Mouse (Mus musculus) liver, embryonic 15.5 days (tissue): ENCODE data around the gene Ccdc162. TPM values are rescaled to one million over a fixed set of nuclear protein-coding genes. Genes with fewer than 3 reads are reported as not detected.

Experiments
- ATAC-seq: fragments of 200-750 bp; cut with Nextera tagmentation; 2 replicates; pipeline ENCODE4 v1.8.0; 2017; ENCODE audit warnings: moderate number of reproducible peaks, mild to moderate bottlenecking, moderate library complexity; ENCODE audit not compliant: insufficient read depth
- H3K27ac ChIP-seq: fragments of 300-500 bp; sonication (generic); replicated peaks from 2 replicates; pipeline ENCODE4 v1.5.1; 2015; ENCODE audit warnings: mild to moderate bottlenecking, inconsistent platforms
- H3K27me3 ChIP-seq: fragments of 300-500 bp; sonication (generic); 2 replicates; pipeline ENCODE4 v1.6.1; 2015; ENCODE audit warnings: mild to moderate bottlenecking, inconsistent platforms
- H3K36me3 ChIP-seq: fragments of 300-500 bp; sonication (generic); replicated peaks from 2 replicates; pipeline ENCODE4 v1.6.1; 2015; ENCODE audit warnings: moderate library complexity, mild to moderate bottlenecking, inconsistent platforms
- H3K4me1 ChIP-seq: fragments of 300-500 bp; sonication (generic); replicated peaks from 2 replicates; pipeline ENCODE4 v1.6.1; 2015; ENCODE audit warnings: inconsistent platforms
- H3K4me2 ChIP-seq: fragments of 300-500 bp; sonication (generic); 2 replicates; pipeline ENCODE4 v1.6.1; 2015; ENCODE audit warnings: moderate library complexity, mild to moderate bottlenecking, inconsistent platforms
- H3K4me3 ChIP-seq: fragments of 300-500 bp; sonication (generic); replicated peaks from 2 replicates; pipeline ENCODE4 v1.5.1; 2015; ENCODE audit warnings: mild to moderate bottlenecking, inconsistent platforms
- H3K9ac ChIP-seq: fragments of 300-500 bp; sonication (generic); 2 replicates; pipeline ENCODE4 v1.6.1; 2015; ENCODE audit warnings: moderate library complexity, mild to moderate bottlenecking, inconsistent platforms
- H3K9me3 ChIP-seq: fragments of 300-500 bp; sonication (generic); replicated peaks from 2 replicates; pipeline ENCODE4 v1.6.1; 2016; ENCODE audit warnings: inconsistent platforms
- WGBS: fragments of 180-500 bp; shearing (Covaris S2); methylation state at CpG from one replicate; pipeline ENCODE4 v1.1.7; 2015; ENCODE audit warnings: mixed read lengths; ENCODE audit not compliant: insufficient replicate concordance; 5-methylcytosine and 5-hydroxymethylcytosine counted together
- polyA plus RNA-seq: library from polyadenylated mRNA; unstranded; fragments of >200 nt; fragmentation: Nextera tagmentation; extraction: Ambion mirVana; gene quantifications from 2 replicates; pipeline ENCODE4 v1.2.1, GENCODE M21; 2015

Gene Ccdc162
- polyA plus RNA-seq, 1 experiment from 2014 or later = not detected

DNA sequence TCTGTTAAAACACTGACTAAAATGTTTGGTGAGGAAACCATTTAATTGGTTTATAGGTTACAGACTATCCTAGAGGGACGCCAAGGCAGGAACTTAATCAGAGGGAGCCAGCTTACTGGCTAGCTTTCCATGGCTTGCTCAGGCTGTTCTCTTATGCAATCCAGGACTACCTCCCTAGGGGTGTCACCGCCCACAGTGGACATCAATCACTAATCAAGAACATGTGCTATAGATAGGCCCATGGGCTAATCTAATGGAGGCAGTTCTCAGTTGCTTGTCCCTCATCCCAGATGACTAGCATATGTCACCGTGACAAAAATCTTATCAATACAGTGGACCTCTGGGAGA is 178.5 kb downstream of the Ccdc162 start:
- WGBS = 54% methylated on average over 3 of the region's 3 CpGs
- ATAC-seq = no peak
- H3K4me3 ChIP-seq = no peak overlapping the region

DNA sequence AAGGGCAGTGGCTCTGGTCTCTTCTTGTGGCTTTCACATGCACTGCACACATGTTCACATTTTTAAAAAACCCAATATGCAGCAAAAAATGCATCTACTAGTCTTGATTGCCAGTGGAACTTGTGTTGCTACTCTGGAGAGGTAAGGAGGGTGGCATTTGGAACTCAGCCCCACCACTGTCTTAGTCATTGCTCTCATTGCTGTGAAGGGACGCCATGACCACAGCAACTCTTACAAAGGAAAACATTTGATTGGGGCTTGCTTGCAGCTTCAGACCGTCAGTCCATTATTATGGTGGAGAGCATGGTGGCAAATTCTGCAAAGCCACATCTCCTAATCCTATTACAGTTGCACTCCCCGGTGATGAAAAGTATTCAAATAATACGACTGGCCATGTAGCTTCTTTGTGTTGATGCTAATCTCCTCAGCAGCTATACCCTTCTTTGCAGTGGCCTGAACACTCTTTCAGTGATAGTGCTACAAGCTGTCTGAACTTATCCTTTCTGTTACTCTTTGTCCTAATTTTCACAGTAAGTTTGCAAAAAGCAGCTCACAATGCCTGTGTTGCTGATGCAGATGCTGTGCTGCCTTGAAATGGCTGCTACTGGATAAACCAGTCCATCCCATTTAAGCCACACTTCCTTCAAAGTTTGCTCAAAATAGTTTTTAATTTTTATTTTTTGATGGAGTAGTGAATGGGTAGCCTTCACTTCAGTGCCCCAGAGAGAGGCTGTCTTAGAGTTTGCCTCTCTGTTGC is 179.0 kb downstream of the Ccdc162 start:
- Histone ChIP-seq H3K4me3 (no peak overlapping the region), H3K4me1 (no peaks in the 10 kb centered on the region), H3K9ac (no peak overlapping the region), H3K4me2 (no peak overlapping the region), H3K27ac (no peak overlapping the region), H3K27me3 (no peaks in the 10 kb centered on the region), H3K9me3 (no peaks in the 10 kb centered on the region), H3K36me3 (peaks cover 19% of the 10 kb centered on the region)
- ATAC-seq = no peak
- WGBS = 73% methylated on average over 4 of the region's 4 CpGs

More for the DNA sequence above, 178.5 kb downstream of the Ccdc162 start:
- Histone ChIP-seq H3K27ac (no peak overlapping the region), H3K36me3 (peaks cover 14% of the 10 kb centered on the region), H3K4me2 (no peak overlapping the region), H3K27me3 (no peaks in the 10 kb centered on the region), H3K9me3 (no peaks in the 10 kb centered on the region), H3K9ac (no peak overlapping the region), H3K4me1 (no peaks in the 10 kb centered on the region)

- H3K9me3 ChIP-seq = no peaks in the 10 kb centered on the region
- H3K27me3 ChIP-seq = no peaks in the 10 kb centered on the region
- peaks cover 20% of the 10 kb centered on the region for H3K36me3 ChIP-seq
- no peak overlapping the region for H3K9ac ChIP-seq
- H3K4me3 ChIP-seq = no peak overlapping the region
- WGBS = 65% methylated on average over 1 of the region's 1 CpGs
- no peak overlapping the region for H3K4me2 ChIP-seq
- no peak overlapping the region for H3K27ac ChIP-seq
- ATAC-seq = no peak
- no peaks in the 10 kb centered on the region for H3K4me1 ChIP-seq
Observed at GRCm38 (mm10) chr10:41536714-41537113, 179.7 kb downstream of the Ccdc162 start.

DNA sequence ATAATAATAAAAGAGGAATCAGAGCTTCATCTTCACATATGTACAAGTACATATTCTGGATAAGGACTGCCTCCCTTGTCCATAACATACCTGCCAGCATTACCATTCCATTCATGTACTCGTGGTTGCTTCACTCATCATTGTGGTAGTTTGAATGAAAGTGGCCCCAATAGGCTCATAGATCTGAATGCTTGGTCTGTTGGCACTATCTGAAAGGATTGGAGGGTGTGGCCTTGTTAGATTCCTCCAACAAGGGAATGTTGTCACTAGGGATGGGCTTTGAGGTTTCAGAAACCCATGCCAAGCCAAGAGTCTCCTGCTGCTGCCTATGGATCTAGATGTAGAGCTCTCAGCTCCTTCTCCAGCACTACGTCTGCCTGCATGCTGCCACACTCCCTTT is 180.4 kb downstream of the Ccdc162 start:
- Histone ChIP-seq H3K9ac (no peak overlapping the region), H3K9me3 (no peaks in the 10 kb centered on the region), H3K36me3 (peaks cover 26% of the 10 kb centered on the region), H3K4me2 (no peak overlapping the region), H3K27ac (no peak overlapping the region), H3K27me3 (no peaks in the 10 kb centered on the region), H3K4me1 (no peaks in the 10 kb centered on the region), H3K4me3 (no peak overlapping the region)
- ATAC-seq = no peak
- WGBS = 72% methylated on average over 2 of the region's 2 CpGs

- ATAC-seq = no peak
Observed at GRCm38 (mm10) chr10:41529972-41530371, 186.5 kb downstream of the Ccdc162 start.

GRCm38 (mm10) chr10:41525696-41526095 is 190.7 kb downstream of the Ccdc162 start:
- Histone ChIP-seq H3K27me3 (no peaks in the 10 kb centered on the region), H3K9ac (no peak overlapping the region), H3K4me2 (no peak overlapping the region), H3K36me3 (peaks cover 48% of the 10 kb centered on the region), H3K4me1 (peaks cover 23% of the 10 kb centered on the region), H3K9me3 (no peaks in the 10 kb centered on the region), H3K4me3 (no peak overlapping the region), H3K27ac (no peak overlapping the region)
- WGBS = 30% methylated on average over 1 of the region's 1 CpGs
- ATAC-seq = no peak

More at GRCm38 (mm10) chr10:41529972-41530371, 186.5 kb downstream of the Ccdc162 start:
- H3K27ac ChIP-seq = no peak overlapping the region
- H3K27me3 ChIP-seq = no peaks in the 10 kb centered on the region
- 0 out of 2 replicates have a peak, but pooled peaks cover 4% of the 10 kb centered on the region for H3K4me1 ChIP-seq
- H3K36me3 ChIP-seq = peaks cover 57% of the 10 kb centered on the region
- H3K9me3 ChIP-seq = no peaks in the 10 kb centered on the region
- no peak overlapping the region for H3K4me2 ChIP-seq
- no peak overlapping the region for H3K4me3 ChIP-seq
- no peak overlapping the region for H3K9ac ChIP-seq
- WGBS = 80% methylated on average over 5 of the region's 5 CpGs

DNA sequence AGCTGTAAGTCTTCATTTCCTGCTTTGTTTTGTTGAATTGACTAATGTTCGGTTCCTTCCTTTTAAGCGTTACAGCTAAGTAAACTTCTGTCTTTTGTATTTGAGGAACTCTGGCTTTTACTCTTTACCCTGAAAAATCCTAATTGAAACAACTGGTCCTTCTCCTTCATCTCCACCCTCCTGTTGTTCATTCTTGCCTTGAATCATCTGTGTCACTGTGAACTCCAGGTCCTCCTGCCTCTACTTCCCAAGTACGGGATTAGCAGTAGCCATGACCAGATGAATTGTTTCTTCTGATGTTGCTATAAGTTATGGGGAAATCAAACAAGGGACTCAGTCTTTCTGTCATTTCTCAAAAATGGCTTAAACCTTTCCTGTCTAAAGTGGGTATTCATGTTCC is 193.0 kb downstream of the Ccdc162 start:
- H3K4me1 ChIP-seq = peaks cover 29% of the 10 kb centered on the region
- no peak overlapping the region for H3K4me3 ChIP-seq
- 0 out of 2 replicates have a peak overlapping the region, but pooled peaks have one; percentile 11 for H3K4me2 ChIP-seq
- WGBS = 65% methylated on average over 3 of the region's 3 CpGs
- peaks cover 32% of the 10 kb centered on the region for H3K36me3 ChIP-seq
- no peak overlapping the region for H3K9ac ChIP-seq
- H3K9me3 ChIP-seq = no peaks in the 10 kb centered on the region
- no peak overlapping the region; the same call in 1 of the 2 replicates for H3K27ac ChIP-seq
- no peak for ATAC-seq
- no peaks in the 10 kb centered on the region for H3K27me3 ChIP-seq

DNA sequence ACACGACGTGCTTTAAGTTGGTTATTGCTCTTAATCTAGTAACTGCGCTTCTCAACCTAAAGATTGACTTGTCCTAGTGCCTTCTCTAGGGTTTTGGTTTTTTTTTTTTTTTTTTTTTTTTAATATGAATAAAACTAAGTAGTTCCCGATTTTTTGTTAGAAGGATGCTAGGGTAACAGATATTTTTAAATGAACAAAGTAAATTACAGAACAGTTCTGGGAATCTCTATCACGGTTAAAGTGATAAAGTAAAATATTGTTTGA is 196.1 kb downstream of the Ccdc162 start:
- whole genome bisulfite sequencing = 3% methylated on average over 5 of the region's 5 CpGs
- Histone ChIP-seq H3K27ac (peak overlapping the region; percentile 93), H3K9me3 (no peaks in the 10 kb centered on the region), H3K9ac (peak overlapping the region; percentile 98), H3K27me3 (no peaks in the 10 kb centered on the region), H3K4me1 (peaks cover 34% of the 10 kb centered on the region), H3K4me3 (peak overlapping the region; percentile 99), H3K4me2 (peak overlapping the region; percentile 83), H3K36me3 (peaks cover 14% of the 10 kb centered on the region)
- no peak for ATAC-seq

DNA sequence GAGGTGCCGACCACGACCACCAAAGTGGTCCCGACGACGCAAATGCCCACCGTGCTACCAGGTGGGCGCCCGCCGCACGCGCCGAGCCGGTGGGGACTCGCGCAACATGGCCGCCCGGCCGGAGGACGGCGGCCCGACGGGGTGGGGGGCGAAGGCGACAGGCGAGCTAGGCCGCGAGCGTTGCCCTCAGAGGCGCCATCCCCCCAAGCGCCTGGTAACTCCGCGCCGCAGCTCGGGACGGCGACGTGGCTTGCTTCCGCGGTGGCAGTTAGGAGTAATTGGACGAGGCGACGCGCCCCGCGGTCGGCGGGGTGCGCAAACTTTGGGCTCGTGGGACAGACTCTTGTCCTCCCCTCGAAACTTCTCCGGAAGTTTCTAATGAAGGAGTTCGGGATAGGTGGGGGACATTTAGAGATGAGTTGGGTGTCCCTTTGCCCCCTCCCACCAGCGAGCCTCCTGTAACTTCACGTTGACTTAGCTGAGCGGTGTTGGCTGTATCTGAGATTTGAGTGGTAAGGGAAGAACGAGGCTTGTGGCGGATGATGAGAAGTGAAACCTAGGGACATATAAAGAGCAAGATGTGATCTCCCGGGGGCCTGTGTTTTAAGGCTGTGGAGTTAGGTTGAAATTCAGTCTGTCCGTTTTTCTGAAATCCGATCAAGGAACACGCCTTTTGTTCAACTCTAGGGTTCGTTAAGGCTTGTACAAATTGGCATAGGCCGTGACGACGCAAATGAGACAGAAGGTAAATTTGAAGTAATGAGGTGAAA is 196.6 kb downstream of the Ccdc162 start:
- Histone ChIP-seq H3K9ac (peak overlapping the region; percentile 98), H3K4me2 (peak overlapping the region; percentile 83), H3K4me1 (peaks cover 32% of the 10 kb centered on the region), H3K9me3 (no peaks in the 10 kb centered on the region), H3K4me3 (peak overlapping the region; percentile 99), H3K36me3 (peaks cover 13% of the 10 kb centered on the region), H3K27ac (peak overlapping the region; percentile 93), H3K27me3 (no peaks in the 10 kb centered on the region)
- peak; percentile 38 for ATAC-seq
- under 1% methylated on average over 65 of the region's 65 CpGs for WGBS

GRCm38 (mm10) chr10:41518981-41519618 is 197.3 kb downstream of the Ccdc162 start, which contains the start of gene Cd164:
TSS of gene Cd164 (plus strand) at chr10:41519414.
- Histone ChIP-seq H3K4me2 (peak within 1 kb of the TSS; percentile 83), H3K9ac (peak within 1 kb of the TSS; percentile 98), H3K9me3 (no peaks in the 10 kb centered on the region), H3K36me3 (peaks cover 9% of the 10 kb centered on the region; the same call in 1 of the 2 replicates), H3K27me3 (no peaks in the 10 kb centered on the region), H3K4me3 (peak within 1 kb of the TSS; percentile 99), H3K27ac (peak within 1 kb of the TSS; percentile 93), H3K4me1 (peaks cover 27% of the 10 kb centered on the region)
- ATAC-seq = peak; percentile 89
- WGBS = under 1% methylated on average over 69 of the region's 69 CpGs

- Histone ChIP-seq H3K27ac (peak overlapping the region; percentile 93), H3K4me1 (peaks cover 27% of the 10 kb centered on the region), H3K4me2 (peak overlapping the region; percentile 83), H3K9me3 (no peaks in the 10 kb centered on the region), H3K36me3 (peaks cover 5% of the 10 kb centered on the region; the same call in 1 of the 2 replicates), H3K9ac (peak overlapping the region; percentile 98), H3K4me3 (peak overlapping the region; percentile 99), H3K27me3 (peaks cover 4% of the 10 kb centered on the region; the same call in 1 of the 2 replicates)
- WGBS = under 1% methylated on average over 23 of the region's 23 CpGs
- ATAC-seq = peak; percentile 72
Observed at GRCm38 (mm10) chr10:41518508-41518980, 197.9 kb downstream of the Ccdc162 start.
